Mouse (Mus musculus) erythroblast, embryonic 14.5 days (primary cell): Measurements from ENCODE around the gene Agtpbp1. TPM values are rescaled to one million over a fixed set of nuclear protein-coding genes. Genes with fewer than 3 reads are reported as not detected.

Experiments used
- H3K27me3 ChIP-seq: 2 replicates; pipeline ENCODE4 v1.6.1; 2012; ENCODE audit warnings: inconsistent platforms; ENCODE audit not compliant: control insufficient read depth
- H3K36me3 ChIP-seq: 2 replicates; pipeline ENCODE4 v1.6.1; 2012; ENCODE audit warnings: mild to moderate bottlenecking, inconsistent platforms; ENCODE audit not compliant: control insufficient read depth
- H3K4me1 ChIP-seq: 2 replicates; pipeline ENCODE4 v1.6.1; 2012; ENCODE audit warnings: inconsistent platforms; ENCODE audit not compliant: control insufficient read depth
- H3K4me3 ChIP-seq: replicated peaks from 2 replicates; pipeline ENCODE3; 2012; ENCODE audit warnings: moderate library complexity, mild to moderate bottlenecking, inconsistent platforms
- H3K9me3 ChIP-seq: 2 replicates; pipeline ENCODE4 v1.6.1; 2012; ENCODE audit warnings: low read length, inconsistent platforms, mixed read lengths; ENCODE audit not compliant: control insufficient read depth
- GATA1 ChIP-seq: IDR thresholded peaks from 2 replicates; pipeline ENCODE4 v1.6.1; 2012; ENCODE audit warnings: low read length, inconsistent platforms, mixed read lengths
- TAL1 ChIP-seq: IDR thresholded peaks from 3 replicates; pipeline ENCODE4 v1.6.1; 2012; ENCODE audit warnings: low read length, inconsistent platforms, mixed read lengths
- polyA plus RNA-seq: library from polyadenylated mRNA; stranded (reverse); fragments of >175 nt; gene quantifications from 2 replicates; pipeline ENCODE4 v1.2.3, GENCODE M21; 2012

Agtpbp1 gene
- polyA plus RNA-seq, result 0.04 and 0.17 TPM in 2 replicates

DNA sequence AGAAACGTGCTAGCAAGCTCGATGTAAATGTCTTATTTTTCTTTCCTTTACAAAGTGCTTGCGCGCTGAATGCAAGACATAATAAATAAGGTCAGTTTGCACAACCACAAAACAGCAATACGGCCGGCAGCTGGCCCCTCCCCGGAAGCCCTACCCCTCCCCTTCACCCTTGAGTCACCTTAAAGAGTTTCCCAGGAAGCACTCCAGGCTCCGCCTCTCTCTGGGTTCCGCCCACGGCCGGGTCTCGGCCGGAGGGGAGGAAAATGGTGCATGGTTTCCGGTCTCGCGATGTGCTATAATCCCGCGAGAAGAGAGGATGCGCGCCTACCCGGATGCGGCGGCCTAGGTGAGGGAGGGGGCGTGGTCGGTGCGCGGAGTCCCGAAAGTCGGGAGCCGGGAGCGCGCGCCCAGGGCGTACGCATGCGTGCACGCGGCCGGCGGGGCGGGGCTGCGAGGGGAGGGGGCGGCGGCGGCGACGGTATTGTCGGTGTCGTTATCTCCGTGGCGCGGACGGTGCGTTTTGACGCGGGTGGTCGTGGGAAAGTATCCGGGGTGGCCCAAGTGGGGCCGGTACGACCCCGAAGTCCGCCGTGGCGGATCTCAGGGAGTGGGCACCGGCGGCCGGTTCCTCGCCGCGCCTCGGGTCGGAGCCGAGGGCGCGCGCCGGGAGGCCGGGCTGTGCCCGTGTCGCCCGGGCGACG, at the start of gene Agtpbp1, which contains the start of gene Naa35:
Gene Agtpbp1 (minus strand): TSS at position 281 of the 701 bp plus-strand sequence.
Gene Naa35 (plus strand): TSS at position 313 of the 701 bp plus-strand sequence.
- TF ChIP-seq TAL1 (no peak), GATA1 (no peak)
- Histone ChIP-seq H3K4me1 (peaks cover 42% of the 10 kb centered on the region), H3K4me3 (peak within 1 kb of the TSS; percentile 93), H3K9me3 (no peaks in the 10 kb centered on the region), H3K27me3 (no peaks in the 10 kb centered on the region), H3K36me3 (peaks cover 28% of the 10 kb centered on the region)

DNA sequence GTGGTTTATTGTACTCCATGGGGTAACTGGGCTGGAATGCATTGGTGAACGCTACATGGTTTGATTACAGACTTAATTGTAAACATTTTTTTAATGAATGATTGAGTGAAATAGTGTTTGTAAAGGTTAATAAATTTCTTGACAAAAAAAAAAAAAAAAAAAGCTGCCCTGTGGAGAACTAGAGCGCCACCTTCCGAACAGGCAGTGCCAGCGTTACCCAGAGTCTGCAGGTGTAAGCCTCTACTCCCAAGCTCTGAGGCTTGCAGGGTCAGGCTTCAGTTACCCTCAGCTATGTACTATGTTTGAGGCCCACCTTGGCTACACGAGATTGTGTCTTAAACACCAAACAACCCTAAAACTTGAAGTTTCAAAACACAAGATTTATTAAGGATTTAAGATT, 49.6 kb upstream of the Agtpbp1 start:
- H3K4me1 ChIP-seq, result peaks cover 11% of the 10 kb centered on the region
- peaks cover 97% of the 10 kb centered on the region for H3K36me3 ChIP-seq
- no peaks in the 10 kb centered on the region for H3K9me3 ChIP-seq
- H3K27me3 ChIP-seq, result no peaks in the 10 kb centered on the region
- no peak for TF ChIP-seq TAL1
- no peak for TF ChIP-seq GATA1
- no peak overlapping the region for H3K4me3 ChIP-seq

DNA sequence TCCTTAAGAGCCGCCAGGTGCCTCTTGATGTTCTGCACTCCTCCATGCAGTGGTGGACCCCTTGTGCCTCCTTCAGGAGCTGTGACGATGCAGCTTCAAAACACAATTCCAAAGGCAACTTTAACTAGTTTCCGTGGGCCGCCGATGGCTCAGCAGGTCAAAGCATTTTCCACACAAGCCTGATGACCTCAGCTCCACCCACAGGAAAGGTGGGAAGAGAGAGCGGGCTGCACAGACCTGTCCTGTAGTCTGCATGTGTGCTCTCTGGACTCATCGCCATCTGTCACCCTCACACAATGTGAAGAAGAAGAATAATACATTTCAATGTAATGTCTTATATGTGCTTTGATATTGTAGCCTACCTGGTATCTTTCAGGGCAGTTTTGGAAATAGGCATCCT, 41.7 kb upstream of the Agtpbp1 start:
- no peak for TF ChIP-seq GATA1
- no peak for TF ChIP-seq TAL1
- Histone ChIP-seq H3K9me3 (no peaks in the 10 kb centered on the region), H3K4me3 (no peak overlapping the region), H3K4me1 (no peaks in the 10 kb centered on the region), H3K27me3 (no peaks in the 10 kb centered on the region), H3K36me3 (peaks cover 72% of the 10 kb centered on the region)

DNA sequence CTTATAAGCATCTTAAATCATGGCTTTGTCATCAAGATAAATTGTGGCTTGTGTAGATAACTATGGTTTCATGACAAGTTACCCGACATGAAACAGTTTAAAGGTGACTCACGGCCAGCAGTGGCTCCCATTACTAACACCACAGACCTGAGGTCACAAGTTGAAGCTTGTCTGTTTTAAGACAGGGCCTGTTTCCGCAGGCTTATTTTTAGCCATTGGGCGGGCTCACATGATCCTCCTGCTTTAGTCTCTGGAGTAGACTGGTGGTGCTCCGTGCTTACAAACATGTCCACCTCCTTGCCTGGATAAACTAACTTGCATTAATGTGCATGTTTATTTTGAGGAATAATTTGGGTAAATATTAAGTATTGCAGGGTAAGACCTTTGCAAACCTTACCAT, 39.9 kb upstream of the Agtpbp1 start:
- no peak for TF ChIP-seq TAL1
- TF ChIP-seq GATA1, result no peak
- no peak overlapping the region for H3K4me3 ChIP-seq

DNA sequence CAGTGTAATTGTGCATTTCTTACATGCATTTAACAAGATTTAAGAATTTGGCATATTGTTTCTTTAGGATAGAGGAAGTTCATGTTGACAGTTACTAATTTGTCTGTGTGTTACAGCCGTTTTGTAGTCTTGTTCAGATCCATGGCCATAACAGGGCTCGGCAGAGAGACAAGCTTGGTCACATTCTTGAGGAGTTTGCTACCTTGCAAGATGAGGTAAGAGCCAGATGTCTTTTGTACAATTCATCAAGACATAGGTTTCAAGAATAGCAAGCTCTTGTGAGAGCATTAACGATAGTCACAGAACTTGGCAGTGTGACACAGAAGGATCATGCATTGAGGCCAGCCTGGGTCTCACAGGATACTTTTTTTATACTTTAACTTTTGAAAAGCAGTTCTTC, 39.4 kb upstream of the Agtpbp1 start:
- Histone ChIP-seq H3K27me3 (no peaks in the 10 kb centered on the region), H3K36me3 (peaks cover 68% of the 10 kb centered on the region), H3K4me1 (peaks cover 3% of the 10 kb centered on the region), H3K4me3 (no peak overlapping the region), H3K9me3 (no peaks in the 10 kb centered on the region)
- TF ChIP-seq GATA1, result no peak
- TF ChIP-seq TAL1, result no peak

More for the DNA sequence above, 39.9 kb upstream of the Agtpbp1 start:
- no peaks in the 10 kb centered on the region for H3K9me3 ChIP-seq
- H3K27me3 ChIP-seq, result no peaks in the 10 kb centered on the region
- H3K36me3 ChIP-seq, result peaks cover 72% of the 10 kb centered on the region
- H3K4me1 ChIP-seq, result peaks cover 3% of the 10 kb centered on the region

DNA sequence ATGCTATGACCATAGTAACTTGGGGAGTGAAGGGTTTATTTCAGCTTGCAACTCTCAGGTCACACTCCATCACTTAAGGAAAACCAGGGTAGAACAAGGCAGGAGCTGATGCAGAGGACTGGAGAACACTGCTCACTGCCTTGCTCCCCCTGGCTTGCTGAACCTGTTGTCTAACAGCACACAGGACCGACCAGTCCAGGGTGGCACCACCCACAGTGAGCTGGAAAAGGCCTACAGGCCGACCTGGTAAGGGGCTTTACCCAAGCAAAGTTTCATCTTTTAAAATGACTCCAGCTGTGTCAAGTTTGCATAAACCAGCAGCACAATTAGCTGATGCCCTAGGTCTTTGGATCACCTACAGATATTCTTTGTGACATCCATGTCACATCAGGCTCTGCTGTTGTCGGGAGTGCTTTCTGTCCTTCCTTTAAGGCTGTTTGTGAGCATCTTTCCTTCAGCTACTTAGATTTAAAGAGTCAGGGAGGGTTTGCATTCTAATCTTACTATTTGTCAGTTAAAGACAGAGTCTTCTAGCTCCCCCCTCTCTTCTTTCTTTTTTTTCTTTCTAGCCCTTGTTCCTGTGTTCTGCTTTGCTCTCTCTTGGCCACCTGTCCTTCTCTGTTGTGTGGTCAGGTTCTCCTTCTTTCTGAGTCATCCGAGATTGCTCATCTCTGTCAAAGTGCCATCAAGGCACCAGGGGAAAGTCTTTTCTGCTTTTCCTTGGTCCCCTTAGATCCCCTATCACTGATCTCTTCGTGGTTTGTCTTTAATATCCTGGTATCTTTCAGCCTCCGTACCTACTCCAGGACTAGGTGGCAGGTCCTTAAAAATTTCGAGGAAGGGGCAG, 36.8 kb upstream of the Agtpbp1 start:
- TF ChIP-seq GATA1 (no peak), TAL1 (no peak)
- Histone ChIP-seq H3K4me3 (no peak overlapping the region), H3K27me3 (no peaks in the 10 kb centered on the region), H3K9me3 (no peaks in the 10 kb centered on the region), H3K4me1 (peaks cover 3% of the 10 kb centered on the region), H3K36me3 (peaks cover 70% of the 10 kb centered on the region)

DNA sequence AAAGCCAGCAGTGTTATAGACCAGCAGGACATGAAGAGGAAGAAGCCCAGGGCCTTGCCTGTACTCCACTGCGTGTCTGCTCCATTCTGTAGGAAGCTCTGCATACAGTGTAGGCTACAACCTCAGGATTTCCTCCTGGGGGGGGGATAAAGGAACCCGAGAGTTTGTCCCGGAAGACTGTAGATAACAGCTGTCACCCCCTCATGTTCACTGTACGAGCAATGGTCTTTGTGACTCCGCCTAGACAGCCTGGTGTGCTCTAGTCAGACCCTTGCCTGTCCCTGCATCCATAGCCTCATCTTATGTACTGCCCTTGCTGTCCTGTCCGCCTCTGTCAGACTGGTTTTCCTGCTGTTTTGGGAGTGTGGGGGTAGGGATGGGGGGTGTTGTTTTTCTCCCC, 33.4 kb upstream of the Agtpbp1 start:
- no peaks in the 10 kb centered on the region for H3K9me3 ChIP-seq
- TF ChIP-seq GATA1 (no peak), TAL1 (no peak)
- H3K4me1 ChIP-seq, result peaks cover 3% of the 10 kb centered on the region
- H3K27me3 ChIP-seq, result no peaks in the 10 kb centered on the region
- H3K36me3 ChIP-seq, result peaks cover 56% of the 10 kb centered on the region
- H3K4me3 ChIP-seq, result no peak overlapping the region

DNA sequence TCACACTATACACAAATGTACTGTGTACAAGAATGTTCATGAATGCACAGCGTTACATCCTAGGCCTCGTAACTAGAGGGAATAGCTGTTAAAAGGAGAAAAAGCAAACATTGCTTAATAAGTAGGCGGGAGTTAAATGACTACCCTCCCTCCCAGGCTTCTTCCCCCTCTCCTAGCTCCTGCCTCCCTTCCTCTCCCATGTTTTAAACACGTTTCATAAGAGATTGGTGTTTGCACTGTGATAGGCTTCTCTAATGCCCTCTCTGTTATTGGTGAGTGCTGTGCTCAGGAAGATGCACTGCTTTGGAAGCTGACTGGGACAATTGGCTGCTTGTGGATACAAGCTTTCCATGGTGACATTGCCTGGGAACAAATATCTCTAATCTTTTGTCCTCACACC, 30.5 kb upstream of the Agtpbp1 start:
- Histone ChIP-seq H3K36me3 (peaks cover 54% of the 10 kb centered on the region), H3K9me3 (no peaks in the 10 kb centered on the region), H3K27me3 (no peaks in the 10 kb centered on the region), H3K4me3 (no peak overlapping the region), H3K4me1 (peaks cover 3% of the 10 kb centered on the region)
- TF ChIP-seq TAL1 (no peak), GATA1 (no peak)

DNA sequence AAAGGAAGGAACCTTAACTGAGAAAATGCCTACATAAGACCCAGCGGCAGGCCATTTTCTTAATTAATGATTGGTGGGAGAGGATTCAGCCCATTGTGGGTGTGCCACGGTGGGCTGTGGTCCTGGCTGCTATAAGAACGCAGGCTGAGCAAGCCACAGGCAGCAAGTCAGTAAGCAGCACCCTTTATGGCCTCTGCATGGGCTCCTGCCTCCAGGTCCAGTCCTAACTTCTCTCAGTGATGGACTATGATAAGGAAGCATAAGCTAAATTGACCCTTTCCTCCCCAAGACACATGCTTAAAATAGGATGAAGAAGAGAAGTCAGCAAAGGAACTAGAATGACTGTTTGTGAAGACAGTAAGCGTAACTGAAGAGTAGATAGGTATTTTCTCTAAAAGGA, 30.1 kb upstream of the Agtpbp1 start:
- no peaks in the 10 kb centered on the region for H3K9me3 ChIP-seq
- H3K4me3 ChIP-seq, result no peak overlapping the region
- H3K27me3 ChIP-seq, result no peaks in the 10 kb centered on the region
- peaks cover 55% of the 10 kb centered on the region for H3K36me3 ChIP-seq
- H3K4me1 ChIP-seq, result no peaks in the 10 kb centered on the region
- TF ChIP-seq TAL1 (no peak), GATA1 (no peak)
